Mouse (Mus musculus): ENCODE measurements at regions not wholly inside any gene's neighbourhood (a gene's known extent, or its start where the extent isn't known, plus 50 kb on each side); places are given as distances from the start of the nearest gene placed in this dataset.
A peak's percentile ranks its signal among the peaks of the same experiment; 100 is the strongest.

- DNase-seq (ENCODE audit: low spot score in 2 of 2): no peak
Observed at GRCm38 (mm10) chr8:116379851-116380250, 124.9 kb upstream of the Dynlrb2 start.

DNA sequence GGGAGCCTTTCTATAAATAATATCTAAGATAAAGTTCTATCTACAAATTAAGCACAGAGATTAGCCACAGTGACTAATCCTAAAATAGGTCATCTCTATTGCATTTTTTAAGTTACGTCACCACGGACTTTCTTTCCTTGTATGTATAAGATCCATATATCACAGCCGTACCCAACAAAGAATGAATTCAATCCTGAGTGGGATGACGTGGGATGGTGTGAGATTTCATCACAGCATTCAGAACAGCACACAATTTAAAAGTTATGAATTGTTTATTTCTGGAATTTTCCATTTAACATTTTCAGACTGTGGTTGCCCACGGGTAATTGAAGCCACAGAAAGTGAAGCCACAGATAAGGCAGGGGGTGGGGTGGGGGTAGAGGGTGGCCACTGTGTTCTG, 129.0 kb upstream of the Dynlrb2 start:
- no peak for DNase-seq (ENCODE audit: low spot score in 2 of 2)

GRCm38 (mm10) chr8:116373063-116373462, 131.7 kb upstream of the Dynlrb2 start:
- no peak for DNase-seq (ENCODE audit: low spot score in 2 of 2)

GRCm38 (mm10) chr8:116372574-116372973, 132.2 kb upstream of the Dynlrb2 start:
- DNase-seq (ENCODE audit: low spot score in 2 of 2): peak; percentile 28 to 38

DNA sequence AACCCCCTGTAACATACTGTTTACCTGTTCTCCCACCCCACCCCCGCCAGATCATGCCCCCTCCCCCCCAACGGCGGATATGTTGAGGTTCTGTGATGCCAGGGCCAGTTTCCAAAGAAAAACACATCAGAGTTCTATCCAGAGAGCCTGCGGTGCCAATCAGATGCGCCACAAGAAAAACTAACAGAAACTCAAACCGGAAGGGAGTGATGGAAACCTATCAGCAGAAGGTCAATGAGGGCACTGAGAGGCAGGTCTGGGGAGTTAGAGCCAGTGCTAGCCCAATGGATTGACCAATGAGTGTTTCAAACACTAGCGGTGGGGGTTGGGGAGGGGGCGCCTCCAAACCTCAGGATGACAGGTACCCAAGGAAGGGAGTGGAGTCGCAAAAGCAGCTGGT, 132.7 kb upstream of the Dynlrb2 start:
- no peak for DNase-seq (ENCODE audit: low spot score in 2 of 2)

GRCm38 (mm10) chr8:116367491-116367890, 137.3 kb upstream of the Dynlrb2 start:
- no peak for DNase-seq (ENCODE audit: low spot score in 2 of 2)

DNA sequence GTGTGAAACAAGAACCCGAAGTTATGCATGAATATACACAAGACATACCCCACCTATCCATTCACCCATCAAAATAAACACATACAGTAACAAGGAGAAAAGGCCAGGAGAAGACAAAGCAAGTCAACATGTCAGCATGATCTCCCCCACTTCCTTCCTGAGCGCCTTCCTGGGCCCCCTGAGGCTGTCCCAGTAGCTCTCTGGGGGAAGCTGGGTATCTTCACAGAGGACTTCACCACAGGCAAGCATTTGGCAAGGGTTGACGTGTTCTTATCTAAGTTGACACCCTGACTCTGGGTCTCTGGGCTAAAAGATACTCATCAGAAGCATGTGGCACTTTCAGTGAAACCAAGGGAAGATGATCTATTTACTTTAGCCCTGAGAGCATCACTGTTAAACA, 138.1 kb upstream of the Dynlrb2 start:
- no peak for DNase-seq (ENCODE audit: low spot score in 2 of 2)

GRCm38 (mm10) chr8:116364751-116365150, 140.0 kb upstream of the Dynlrb2 start:
- DNase-seq (ENCODE audit: low spot score in 2 of 2): no peak

DNA sequence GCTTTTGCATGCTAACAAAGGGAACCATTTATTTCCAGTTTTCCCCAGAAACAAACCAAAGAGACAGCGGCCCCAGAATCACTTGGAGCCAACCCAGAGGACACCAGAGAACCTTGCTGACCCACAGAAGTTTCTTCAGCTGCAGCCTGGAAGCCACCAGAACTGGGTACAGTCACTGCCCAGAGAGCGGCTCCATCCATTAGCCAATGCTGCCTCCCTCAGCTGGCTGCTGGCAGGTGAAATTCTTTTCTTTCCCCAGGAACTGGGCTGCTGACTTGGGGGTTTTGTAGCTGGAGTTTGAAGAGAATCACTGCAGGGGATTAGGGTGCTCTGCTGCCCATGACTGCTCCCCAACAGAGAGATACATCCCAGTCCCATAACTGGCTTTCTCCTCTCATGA, 140.6 kb upstream of the Dynlrb2 start:
- DNase-seq (ENCODE audit: low spot score in 2 of 2): peak in 1 of 2 experiments; percentile 18

DNA sequence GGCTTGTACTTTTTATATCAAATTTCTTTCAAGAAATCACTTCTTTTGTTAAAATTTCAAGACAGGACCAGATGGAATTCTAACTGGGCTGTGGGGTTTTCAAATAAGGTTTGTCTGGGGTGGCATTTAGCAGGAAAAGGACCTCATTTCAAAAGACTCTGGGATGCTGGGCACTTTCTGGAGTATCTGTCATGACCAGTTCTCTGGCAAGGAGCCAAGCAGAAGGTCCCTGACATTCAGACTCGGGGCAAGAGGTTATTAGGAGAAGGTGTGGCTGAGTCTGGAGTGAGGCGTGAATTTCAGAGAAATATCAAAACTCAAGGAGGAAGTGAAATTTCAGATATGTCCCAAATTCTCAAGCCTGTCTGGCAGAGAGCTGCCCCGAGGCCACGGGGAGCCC, 142.4 kb upstream of the Dynlrb2 start:
- DNase-seq (ENCODE audit: low spot score in 2 of 2): no peak

- DNase-seq (ENCODE audit: low spot score in 2 of 2): no peak
Observed at GRCm38 (mm10) chr8:116359761-116360160, 145.0 kb upstream of the Dynlrb2 start.

GRCm38 (mm10) chr8:116354756-116355155, 150.0 kb upstream of the Dynlrb2 start:
- no peak for DNase-seq (ENCODE audit: low spot score in 2 of 2)

DNA sequence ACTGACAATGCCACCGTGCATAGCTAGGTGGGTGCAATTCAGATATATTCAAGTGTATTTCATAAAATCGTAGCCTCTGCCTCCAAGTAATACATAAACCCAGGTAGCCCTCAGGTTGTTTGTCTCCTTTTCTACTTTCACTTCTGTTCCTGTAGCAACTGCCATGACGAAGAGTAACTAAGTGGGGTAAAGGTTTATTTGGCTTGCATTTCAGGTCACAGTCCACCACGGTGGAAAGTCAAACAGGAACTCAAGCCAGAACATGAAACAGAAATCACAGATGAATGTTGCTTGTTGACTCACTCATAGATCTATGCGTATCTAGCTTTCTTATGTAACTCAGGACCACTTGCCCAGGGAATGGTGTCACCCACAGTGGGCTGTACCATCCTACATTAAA, 150.9 kb upstream of the Dynlrb2 start:
- DNase-seq (ENCODE audit: low spot score in 2 of 2): no peak

- DNase-seq (ENCODE audit: low spot score in 2 of 2): no peak
Observed at GRCm38 (mm10) chr8:116352635-116353034, 152.1 kb upstream of the Dynlrb2 start.

DNA sequence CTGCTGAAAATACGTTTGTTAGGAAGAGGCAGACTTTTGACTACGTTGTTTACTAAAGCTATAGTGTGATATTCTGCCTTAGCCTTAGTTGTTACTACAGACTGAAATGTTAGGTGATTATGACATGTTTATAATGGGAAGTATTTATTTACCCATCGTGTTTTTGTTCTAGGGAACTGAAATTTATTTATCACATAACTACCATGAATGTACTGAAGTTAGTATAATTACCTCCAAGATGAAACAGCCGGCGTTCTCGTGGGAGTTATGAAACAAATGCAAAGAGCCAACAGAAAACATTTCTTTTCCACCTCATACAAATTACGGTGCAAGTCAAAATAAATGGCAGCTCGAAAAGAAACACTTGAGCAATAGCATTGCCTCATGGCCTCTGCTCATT, 155.8 kb upstream of the Dynlrb2 start:
- no peak for DNase-seq (ENCODE audit: low spot score in 2 of 2)

GRCm38 (mm10) chr8:116346990-116347389, 157.8 kb upstream of the Dynlrb2 start:
- no peak for DNase-seq (ENCODE audit: low spot score in 2 of 2)

DNA sequence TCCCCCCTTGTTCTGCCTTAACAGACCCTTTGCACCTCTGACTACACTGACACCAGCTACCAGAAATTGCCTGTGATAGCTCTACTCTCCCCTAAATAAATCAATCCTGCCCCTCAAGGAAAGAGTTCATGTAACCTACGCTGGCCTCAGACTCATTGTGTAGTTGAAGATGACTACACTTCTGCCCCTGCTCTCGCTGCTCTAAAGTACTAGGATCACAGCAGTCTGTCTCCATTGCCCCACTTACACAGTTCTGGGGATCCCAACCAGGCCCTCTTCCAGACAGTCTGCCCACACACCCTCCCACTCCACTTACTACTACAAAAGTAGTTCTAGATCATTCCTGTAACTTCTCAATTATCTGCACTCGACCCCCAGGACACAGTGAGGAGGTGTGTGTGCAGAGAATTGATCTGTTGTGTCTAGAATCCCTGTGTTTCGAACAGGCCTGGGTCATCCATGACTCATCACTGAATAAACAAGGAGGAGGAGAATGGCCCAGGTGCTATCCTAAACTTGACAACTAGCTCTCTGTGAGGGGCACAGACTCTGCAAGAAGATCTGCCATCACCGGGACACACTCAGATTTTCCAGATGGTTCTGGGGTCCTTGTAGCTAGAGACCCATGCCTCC, 160.1 kb upstream of the Dynlrb2 start:
- no peak for DNase-seq (ENCODE audit: low spot score in 2 of 2)

DNA sequence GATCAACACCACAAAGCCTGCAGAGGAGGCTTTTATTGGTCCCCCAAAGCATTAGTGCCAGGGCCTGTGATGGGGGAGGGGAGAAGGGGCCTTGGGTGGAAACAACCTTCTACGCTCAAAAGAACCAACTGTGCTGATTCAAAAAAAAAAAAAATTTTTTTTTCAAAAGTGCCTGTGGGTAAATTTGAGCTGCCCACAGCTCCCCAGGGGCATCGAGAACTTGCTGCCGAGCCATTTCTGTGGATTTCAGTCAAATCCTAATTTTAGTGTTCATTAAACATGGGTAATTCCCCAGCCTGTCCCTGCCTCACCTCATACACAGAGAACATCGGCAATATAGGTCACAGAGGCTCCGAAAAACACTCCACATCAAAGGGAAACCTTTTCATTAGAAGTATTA, 161.2 kb upstream of the Dynlrb2 start:
- DNase-seq (ENCODE audit: low spot score in 2 of 2): no peak

DNA sequence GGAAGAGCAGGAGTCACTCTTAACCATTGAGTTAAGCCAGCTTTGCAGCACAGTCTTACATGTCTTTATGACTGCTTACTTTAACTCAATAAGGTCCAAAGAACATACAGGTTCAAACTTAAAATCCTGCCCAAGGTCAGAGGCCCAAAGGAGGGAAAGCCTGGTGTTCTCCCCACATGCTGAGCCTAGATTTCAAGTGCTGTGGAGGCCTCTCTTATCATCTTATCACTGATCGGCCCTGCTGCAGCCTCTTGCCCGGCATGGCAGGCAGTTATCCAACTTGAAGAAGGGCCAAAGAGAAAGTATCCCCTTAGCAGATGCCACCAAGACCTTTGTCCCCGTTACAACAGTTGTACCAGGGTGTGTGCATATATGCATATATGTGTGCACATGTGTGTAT, 170.0 kb upstream of the Dynlrb2 start:
- no peak for DNase-seq (ENCODE audit: low spot score in 2 of 2)

GRCm38 (mm10) chr8:116334101-116334500, 170.7 kb upstream of the Dynlrb2 start:
- no peak for DNase-seq (ENCODE audit: low spot score in 2 of 2)

GRCm38 (mm10) chr8:116320014-116320680, 184.6 kb upstream of the Dynlrb2 start:
- no peak for DNase-seq (ENCODE audit: low spot score in 2 of 2)

DNA sequence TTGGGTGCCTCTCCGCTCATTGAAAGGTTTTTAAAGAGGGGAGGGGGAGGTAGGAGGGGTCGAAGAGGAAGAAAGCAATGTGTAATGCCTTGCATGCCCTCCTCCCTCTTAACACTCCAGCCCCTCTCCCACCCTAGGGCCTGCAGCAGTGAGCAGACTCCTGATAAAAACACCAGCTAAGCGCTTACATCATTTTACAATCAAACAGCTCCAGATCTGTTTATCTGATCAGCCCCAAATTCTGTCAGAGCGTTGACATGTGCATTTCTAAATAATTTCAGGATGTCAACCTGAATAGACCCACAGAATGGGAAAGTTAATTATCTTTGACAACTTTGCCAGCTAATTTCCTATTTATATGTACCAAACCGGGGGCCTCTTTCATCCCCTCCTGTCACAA, 189.4 kb upstream of the Dynlrb2 start:
- no peak for DNase-seq (ENCODE audit: low spot score in 2 of 2)

- DNase-seq (ENCODE audit: low spot score in 2 of 2): no peak
Observed at GRCm38 (mm10) chr8:116314429-116315092, 190.2 kb upstream of the Dynlrb2 start.

All from frontal cortex, postnatal 10 days (tissue).